Mouse (Mus musculus): ENCODE measurements around the gene Ypel1. TPM values are rescaled to one million over a fixed set of nuclear protein-coding genes. Genes with fewer than 3 reads are reported as not detected.

Gene Ypel1
- polyA plus RNA-seq, 1 experiment = 32.6 TPM

DNA sequence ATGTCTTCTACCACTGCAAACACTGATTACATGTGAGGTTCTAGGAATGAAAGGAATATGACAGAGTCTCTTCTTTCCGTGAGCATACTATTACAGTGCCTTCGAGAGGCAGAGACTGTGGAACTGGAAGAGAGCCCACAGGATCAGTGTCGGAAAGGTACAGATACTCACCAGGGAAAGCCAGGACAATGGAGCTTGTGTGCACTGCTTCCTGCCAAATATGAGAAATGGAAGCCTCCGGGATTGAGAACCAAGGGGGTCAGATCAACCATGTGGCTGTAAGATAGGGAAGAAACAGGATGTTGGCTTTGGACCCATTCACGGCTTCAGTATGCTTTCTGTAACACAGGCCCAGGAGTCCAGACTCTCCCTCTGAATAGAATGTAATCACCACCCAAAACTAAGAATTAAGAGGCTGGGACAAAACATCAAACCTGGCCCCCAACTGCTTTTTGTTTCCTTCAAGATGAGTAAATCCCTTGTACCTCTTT is 47.9 kb downstream of the Ypel1 start:
- TF ChIP-seq CTCF (IDR thresholded peaks at IDR 0.05; ENCODE audit: extremely low read depth, insufficient read depth, low read length) (no peak), POLR2A (IDR thresholded peaks at IDR 0.05; ENCODE audit: extremely low read depth, insufficient read depth, low read length) (no peak)
- Histone ChIP-seq H3K4me1 (ENCODE audit: control insufficient read depth, insufficient read depth, low read length) (no peaks in the 10 kb centered on the region), H3K4me3 (ENCODE audit: insufficient read depth, low read length) (no peak overlapping the region), H3K27ac (ENCODE audit: insufficient read depth, low read length) (no peak overlapping the region)

- Histone ChIP-seq H3K4me3 (ENCODE audit: insufficient read depth, low read length) (no peak overlapping the region), H3K27ac (ENCODE audit: insufficient read depth, low read length) (no peak overlapping the region), H3K4me1 (ENCODE audit: control insufficient read depth, insufficient read depth, low read length) (no peaks in the 10 kb centered on the region)
- TF ChIP-seq CTCF (IDR thresholded peaks at IDR 0.05; ENCODE audit: extremely low read depth, insufficient read depth, low read length) (no peak), POLR2A (IDR thresholded peaks at IDR 0.05; ENCODE audit: extremely low read depth, insufficient read depth, low read length) (no peak)
These were observed 52.1 kb downstream of the Ypel1 start for GRCm38 (mm10) chr16:17121569-17121968.

GRCm38 (mm10) chr16:17124119-17124870 is 54.8 kb downstream of the Ypel1 start:
- H3K4me3 ChIP-seq (ENCODE audit: insufficient read depth, low read length) = peak overlapping the region; percentile 9; the same call in 1 of the 2 replicates
- H3K27ac ChIP-seq (ENCODE audit: insufficient read depth, low read length) = no peak overlapping the region
- no peaks in the 10 kb centered on the region for H3K4me1 ChIP-seq (ENCODE audit: control insufficient read depth, insufficient read depth, low read length)
- TF ChIP-seq POLR2A (IDR thresholded peaks at IDR 0.05; ENCODE audit: extremely low read depth, insufficient read depth, low read length) (no peak), CTCF (IDR thresholded peaks at IDR 0.05; ENCODE audit: extremely low read depth, insufficient read depth, low read length) (no peak)

- Histone ChIP-seq H3K4me3 (ENCODE audit: insufficient read depth, low read length) (peak within 1 kb of the TSS; percentile 9; the same call in 1 of the 2 replicates), H3K27ac (ENCODE audit: insufficient read depth, low read length) (no peak within 1 kb of the TSS), H3K4me1 (ENCODE audit: control insufficient read depth, insufficient read depth, low read length) (no peaks in the 10 kb centered on the region)
- no peak for TF ChIP-seq CTCF (IDR thresholded peaks at IDR 0.05; ENCODE audit: extremely low read depth, insufficient read depth, low read length)
- TF ChIP-seq POLR2A (IDR thresholded peaks at IDR 0.05; ENCODE audit: extremely low read depth, insufficient read depth, low read length) = no peak
These were observed 55.5 kb downstream of the Ypel1 start, which contains the start of gene 2610318N02Rik for GRCm38 (mm10) chr16:17124871-17125520. Gene 2610318N02Rik, minus strand, starts transcription at chr16:17125167.

DNA sequence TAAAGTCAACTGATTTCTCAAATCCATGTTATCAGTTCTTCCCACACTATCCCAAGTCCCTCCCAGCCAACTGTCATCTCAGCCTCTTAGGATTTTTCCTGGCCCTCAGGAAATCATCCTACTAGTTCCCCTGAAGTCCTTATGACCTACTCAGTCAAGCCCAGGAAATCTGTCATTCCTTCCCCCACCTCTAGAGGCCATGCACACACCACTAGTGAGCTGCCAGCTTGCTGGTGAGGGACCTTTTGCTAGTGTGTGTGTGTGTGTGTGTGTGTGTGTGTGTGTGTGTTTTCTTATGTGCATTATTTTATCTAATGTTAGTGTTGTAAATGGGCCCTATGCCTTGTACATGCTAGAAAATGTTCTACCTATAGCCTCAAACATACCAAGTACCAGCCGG is 57.8 kb downstream of the Ypel1 start:
- Histone ChIP-seq H3K4me1 (ENCODE audit: control insufficient read depth, insufficient read depth, low read length) (no peaks in the 10 kb centered on the region), H3K27ac (ENCODE audit: insufficient read depth, low read length) (no peak overlapping the region), H3K4me3 (ENCODE audit: insufficient read depth, low read length) (no peak overlapping the region)
- TF ChIP-seq POLR2A (IDR thresholded peaks at IDR 0.05; ENCODE audit: extremely low read depth, insufficient read depth, low read length) (no peak), CTCF (IDR thresholded peaks at IDR 0.05; ENCODE audit: extremely low read depth, insufficient read depth, low read length) (peak; percentile 65)

- TF ChIP-seq POLR2A (IDR thresholded peaks at IDR 0.05; ENCODE audit: extremely low read depth, insufficient read depth, low read length) (no peak), CTCF (IDR thresholded peaks at IDR 0.05; ENCODE audit: extremely low read depth, insufficient read depth, low read length) (no peak)
- H3K27ac ChIP-seq (ENCODE audit: insufficient read depth, low read length) = peak overlapping the region; percentile 19; the same call in 1 of the 2 replicates
- H3K4me3 ChIP-seq (ENCODE audit: insufficient read depth, low read length) = peak overlapping the region; percentile 87
- no peaks in the 10 kb centered on the region for H3K4me1 ChIP-seq (ENCODE audit: control insufficient read depth, insufficient read depth, low read length)
These were observed 61.9 kb downstream of the Ypel1 start for GRCm38 (mm10) chr16:17131191-17132088.

GRCm38 (mm10) chr16:17132089-17132905 is 62.8 kb downstream of the Ypel1 start, which contains the start of gene Sdf2l1:
Gene Sdf2l1, minus strand, starts transcription at chr16:17132383.
- TF ChIP-seq CTCF (IDR thresholded peaks at IDR 0.05; ENCODE audit: extremely low read depth, insufficient read depth, low read length) (no peak), POLR2A (IDR thresholded peaks at IDR 0.05; ENCODE audit: extremely low read depth, insufficient read depth, low read length) (peak; percentile 49; the same call in 1 of the 2 replicates)
- H3K4me1 ChIP-seq (ENCODE audit: control insufficient read depth, insufficient read depth, low read length) = no peaks in the 10 kb centered on the region
- H3K4me3 ChIP-seq (ENCODE audit: insufficient read depth, low read length) = peak within 1 kb of the TSS; percentile 87
- peak within 1 kb of the TSS; percentile 19; the same call in 1 of the 2 replicates for H3K27ac ChIP-seq (ENCODE audit: insufficient read depth, low read length)

GRCm38 (mm10) chr16:17132906-17133200 is 63.4 kb downstream of the Ypel1 start:
- Histone ChIP-seq H3K4me3 (ENCODE audit: insufficient read depth, low read length) (peak overlapping the region; percentile 87; the same call in 1 of the 2 replicates), H3K4me1 (ENCODE audit: control insufficient read depth, insufficient read depth, low read length) (no peaks in the 10 kb centered on the region), H3K27ac (ENCODE audit: insufficient read depth, low read length) (no peak overlapping the region)
- TF ChIP-seq POLR2A (IDR thresholded peaks at IDR 0.05; ENCODE audit: extremely low read depth, insufficient read depth, low read length) (no peak), CTCF (IDR thresholded peaks at IDR 0.05; ENCODE audit: extremely low read depth, insufficient read depth, low read length) (no peak)

Other genes with a start within 250 kb of the Ypel1 start
- gene Spag6l, start 240.2 kb upstream of the Ypel1 start, polyA plus RNA-seq (2012; rRNA removed) = 4.0 and 4.9 TPM in 2 replicates
- not detected in 2 replicates for gene Igll1, start 205.7 kb upstream of the Ypel1 start, polyA plus RNA-seq (2012; rRNA removed)
- 81.7 and 86.5 TPM in 2 replicates for gene Top3b, start 199.0 kb upstream of the Ypel1 start, polyA plus RNA-seq (2012; rRNA removed)
- gene Vpreb1, start 198.9 kb upstream of the Ypel1 start, polyA plus RNA-seq (2012; rRNA removed) = 0.38 and 0.47 TPM in 2 replicates
- 41.7 and 43.9 TPM in 2 replicates for gene Ppm1f, start 173.2 kb upstream of the Ypel1 start, polyA plus RNA-seq (2012; rRNA removed)
- gene Mapk1, start 86.3 kb upstream of the Ypel1 start, polyA plus RNA-seq (2012; rRNA removed) = 291 and 296 TPM in 2 replicates
- gene Ppil2, start 41.6 kb downstream of the Ypel1 start, polyA plus RNA-seq (2012; rRNA removed) = 108 and 114 TPM in 2 replicates
- 1.8 and 2.5 TPM in 2 replicates for gene 2610318N02Rik, start 55.5 kb downstream of the Ypel1 start, polyA plus RNA-seq (2012; rRNA removed)
- gene Sdf2l1, start 62.7 kb downstream of the Ypel1 start, polyA plus RNA-seq (2012; rRNA removed) = 16.7 and 18.4 TPM in 2 replicates
- 30.5 and 30.6 TPM in 2 replicates for gene Ydjc, start 74.9 kb downstream of the Ypel1 start, polyA plus RNA-seq (2012; rRNA removed)
- 5.6 and 6.3 TPM in 2 replicates for gene Ccdc116, start 77.5 kb downstream of the Ypel1 start, polyA plus RNA-seq (2012; rRNA removed)
- gene Ube2l3, start 133.0 kb downstream of the Ypel1 start, polyA plus RNA-seq (2012; rRNA removed) = 124 and 129 TPM in 2 replicates
- gene Rimbp3, start 138.9 kb downstream of the Ypel1 start, polyA plus RNA-seq (2012; rRNA removed) = 0.63 and 1.0 TPM in 2 replicates
- 5.7 and 6.0 TPM in 2 replicates for gene Hic2, start 163.9 kb downstream of the Ypel1 start, polyA plus RNA-seq (2012; rRNA removed)
- 315 and 327 TPM in 2 replicates for gene Tmem191c, start 206.4 kb downstream of the Ypel1 start, polyA plus RNA-seq (2012; rRNA removed)